In the genomic region with DNA sequence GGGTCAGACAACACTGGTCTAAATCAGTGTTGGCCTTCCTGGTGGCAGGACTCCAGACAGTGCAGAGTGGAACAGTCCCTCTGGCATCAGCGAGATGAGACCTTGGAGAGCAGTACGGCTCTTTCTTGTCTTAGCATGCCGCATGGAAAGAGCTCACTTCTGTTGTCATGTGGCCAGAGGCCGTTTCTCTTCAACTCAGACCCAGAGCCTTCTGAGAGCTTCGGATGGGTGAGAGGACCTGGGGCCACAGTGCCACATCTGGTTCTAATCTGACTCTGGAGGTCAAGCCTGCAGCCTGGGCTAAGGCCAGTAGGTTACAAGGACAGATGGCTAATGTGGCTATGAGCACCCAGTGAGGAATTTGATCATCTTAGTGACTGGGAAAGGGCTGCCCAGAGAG, we compare ENCODE assay signal across 25 mouse cellular contexts. TPM values are rescaled to one million over a fixed set of nuclear protein-coding genes. Genes with fewer than 3 reads are reported as not detected.
DNase-seq lines count a peak whose midpoint lies in the region; ATAC-seq lines count a peak whose summit lies in the region.
"Had no signal": no experiment of that assay in that cellular context is flagged by ENCODE, and none has a peak within 500 bp of the region (broad histone marks: within the 10 kb centered on the region; RNA-seq: fewer than 3 reads in every experiment).

No protein-coding gene starts in this region.

- no peaks in the 10 kb centered on the region for H3K27me3 ChIP-seq in midbrain, embryonic 11.5 days (ENCODE audit: control insufficient read depth, insufficient read depth, low read length)
- H3K27me3 ChIP-seq in midbrain, embryonic 13.5 days: no peaks in the 10 kb centered on the region
- H3K27me3 ChIP-seq in heart, embryonic 12.5 days (replicated peaks): no peaks in the 10 kb centered on the region
- H3K27me3 ChIP-seq: CH12.LX; forebrain, embryonic 15.5 days; heart, embryonic 13.5 days; hindbrain, embryonic 15.5 days; kidney, embryonic 15.5 days; limb, embryonic 12.5 days; neural tube, embryonic 12.5 days had no signal

- no peak overlapping the region for H3K27ac ChIP-seq in midbrain, embryonic 11.5 days (ENCODE audit: low read depth, low read length)
- no peak overlapping the region for H3K27ac ChIP-seq in midbrain, embryonic 13.5 days
- no peak overlapping the region for H3K27ac ChIP-seq in heart, embryonic 12.5 days (ENCODE audit: poor library complexity, severe bottlenecking)
- H3K27ac ChIP-seq: forebrain, embryonic 15.5 days; heart, embryonic 13.5 days; hindbrain, embryonic 15.5 days; kidney, embryonic 15.5 days; limb, embryonic 12.5 days; liver, embryonic 12.5 days; neural tube, embryonic 12.5 days had no signal

- H3K4me1 ChIP-seq in midbrain, embryonic 11.5 days (ENCODE audit: control insufficient read depth, insufficient read depth, low read length): no peaks in the 10 kb centered on the region
- H3K4me1 ChIP-seq in midbrain, embryonic 13.5 days (replicated peaks): no peaks in the 10 kb centered on the region
- peaks cover 27% of the 10 kb centered on the region for H3K4me1 ChIP-seq in heart, embryonic 12.5 days (replicated peaks)
- H3K4me1 ChIP-seq: forebrain, embryonic 15.5 days; hindbrain, embryonic 15.5 days; neural tube, embryonic 12.5 days had no signal

- H3K4me3 ChIP-seq in midbrain, embryonic 11.5 days (ENCODE audit: low read depth, low read length): no peak overlapping the region
- H3K4me3 ChIP-seq in midbrain, embryonic 13.5 days (replicated peaks): no peak overlapping the region
- no peak overlapping the region for H3K4me3 ChIP-seq in heart, embryonic 12.5 days
- H3K4me3 ChIP-seq: forebrain, embryonic 15.5 days; heart, embryonic 13.5 days; hindbrain, embryonic 15.5 days; kidney, embryonic 15.5 days; limb, embryonic 12.5 days; liver, embryonic 12.5 days; neural tube, embryonic 12.5 days had no signal

- no peak overlapping the region for H3K9ac ChIP-seq in midbrain, embryonic 11.5 days (ENCODE audit: low read length)
- H3K9ac ChIP-seq in midbrain, embryonic 13.5 days (replicated peaks): no peak overlapping the region
- H3K9ac ChIP-seq in heart, embryonic 12.5 days: no peak overlapping the region
- H3K9ac ChIP-seq: forebrain, embryonic 15.5 days; heart, embryonic 13.5 days; hindbrain, embryonic 15.5 days; kidney, embryonic 15.5 days; limb, embryonic 12.5 days; liver, embryonic 12.5 days; lung, embryonic 14.5 days; neural tube, embryonic 12.5 days had no signal

- peak; percentile 73 to 90 for DNase-seq in adrenal gland, adult (ENCODE audit: inconsistent age in 2 of 2, low spot score in 1 of 2)
- DNase-seq in adrenal gland, adult 18-20 months (ENCODE audit: low spot score in 2 of 2): no peak
- DNase-seq in midbrain, embryonic 11.5 days (ENCODE audit: low spot score, missing footprints): peak; percentile 75
- DNase-seq in embryo, embryonic 10 days (ENCODE audit: low spot score): peak; percentile 77
- no peak for DNase-seq in yolk sac, embryonic 10.5 days (ENCODE audit: low spot score)
- DNase-seq: cerebellum, adult 9-10 months; heart, adult 11 months; lung, embryonic 14.5 days; right cerebral cortex, postnatal 14 days; spleen, adult 18-20 months; thymus, postnatal 25 days had no signal

- WGBS in midbrain, embryonic 11.5 days: 73% methylated on average over 5 of the region's 5 CpGs
- WGBS in midbrain, embryonic 13.5 days: 88% methylated on average over 5 of the region's 5 CpGs
- 79% methylated on average over 5 of the region's 5 CpGs for WGBS in heart, embryonic 12.5 days

- no peak overlapping the region for H3K4me2 ChIP-seq in midbrain, embryonic 11.5 days
- no peak overlapping the region for H3K4me2 ChIP-seq in midbrain, embryonic 13.5 days (replicated peaks)
- H3K4me2 ChIP-seq in heart, embryonic 12.5 days: no peak overlapping the region
- H3K4me2 ChIP-seq: forebrain, embryonic 15.5 days; heart, embryonic 13.5 days; hindbrain, embryonic 15.5 days; kidney, embryonic 15.5 days; limb, embryonic 12.5 days; liver, embryonic 12.5 days; lung, embryonic 14.5 days; neural tube, embryonic 12.5 days had no signal

- peaks cover 3% of the 10 kb centered on the region for H3K36me3 ChIP-seq in midbrain, embryonic 11.5 days (ENCODE audit: control insufficient read depth, insufficient read depth, low read length)
- peaks cover 71% of the 10 kb centered on the region for H3K36me3 ChIP-seq in midbrain, embryonic 13.5 days
- H3K36me3 ChIP-seq in heart, embryonic 12.5 days: peaks cover 71% of the 10 kb centered on the region

- no peak for ATAC-seq in midbrain, embryonic 11.5 days (ENCODE audit: low FRiP score)
- ATAC-seq in midbrain, embryonic 13.5 days: no peak
- ATAC-seq in heart, embryonic 12.5 days (ENCODE audit: insufficient number of reproducible peaks, low FRiP score): no peak
- no peak for ATAC-seq in monocyte, adult 5-6 weeks (replicated peaks; ENCODE audit: insufficient number of reproducible peaks, low FRiP score, low TSS enrichment, poor library complexity, severe bottlenecking)
- ATAC-seq: forebrain, embryonic 15.5 days; intestine, embryonic 16.5 days; liver, embryonic 12.5 days had no signal

- H3K9me3 ChIP-seq in midbrain, embryonic 11.5 days (ENCODE audit: control insufficient read depth, low read length): no peaks in the 10 kb centered on the region
- H3K9me3 ChIP-seq in midbrain, embryonic 13.5 days: no peaks in the 10 kb centered on the region
- no peaks in the 10 kb centered on the region for H3K9me3 ChIP-seq in heart, embryonic 12.5 days (replicated peaks)
- H3K9me3 ChIP-seq: forebrain, embryonic 15.5 days; heart, embryonic 13.5 days; hindbrain, embryonic 15.5 days; kidney, embryonic 15.5 days; limb, embryonic 12.5 days; liver, embryonic 12.5 days; neural tube, embryonic 12.5 days had no signal

RNA-seq across cellular contexts. Expression of a gene that starts 13.2 kb away (rescaled TPM):
- under 1 TPM; 0.46 to 0.77 TPM for total RNA-seq in adrenal gland, adult 18-20 months (2021)
- 0.14 and 0.18 TPM in 2 replicates for polyA plus RNA-seq in midbrain, embryonic 11.5 days (2014; fragmentation: Nextera tagmentation; extraction: Ambion mirVana)
- 0.41 and 0.94 TPM in 2 replicates for polyA plus RNA-seq in midbrain, embryonic 13.5 days (2015; fragmentation: Nextera tagmentation; extraction: Ambion mirVana)
- polyA plus RNA-seq in heart, embryonic 12.5 days (2016; fragmentation: Nextera tagmentation; extraction: Ambion mirVana): not detected in 2 replicates
- not detected in 3 replicates for total RNA-seq in monocyte, adult 5-6 weeks (2017)
- total RNA-seq: CH12.LX; heart, postnatal 25 days; MEL had no signal
- polyA plus RNA-seq: limb, embryonic 12.5 days; liver, embryonic 12.5 days had no signal

RNA-seq across cellular contexts. Expression of a gene that starts 23.6 kb away (rescaled TPM):
- 10 to 100 TPM; 74.1 to 79.0 TPM for total RNA-seq in adrenal gland, adult 18-20 months (2021)
- polyA plus RNA-seq in midbrain, embryonic 11.5 days (2014; fragmentation: Nextera tagmentation; extraction: Ambion mirVana): 71.6 and 72.3 TPM in 2 replicates
- 65.3 and 72.0 TPM in 2 replicates for polyA plus RNA-seq in midbrain, embryonic 13.5 days (2015; fragmentation: Nextera tagmentation; extraction: Ambion mirVana)
- polyA plus RNA-seq in heart, embryonic 12.5 days (2016; fragmentation: Nextera tagmentation; extraction: Ambion mirVana): 54.3 and 58.3 TPM in 2 replicates
- 9.7 to 15.8 TPM (median 10.2 TPM) in 3 replicates for total RNA-seq in monocyte, adult 5-6 weeks (2017)

RNA-seq across cellular contexts. Expression of a gene that starts 49.0 kb away (rescaled TPM):
- total RNA-seq in adrenal gland, adult 18-20 months (2021): 100 to 1,000 TPM; 133 to 239 TPM
- 5.1 and 6.1 TPM in 2 replicates for polyA plus RNA-seq in midbrain, embryonic 11.5 days (2014; fragmentation: Nextera tagmentation; extraction: Ambion mirVana)
- 2.4 and 2.5 TPM in 2 replicates for polyA plus RNA-seq in midbrain, embryonic 13.5 days (2015; fragmentation: Nextera tagmentation; extraction: Ambion mirVana)
- polyA plus RNA-seq in heart, embryonic 12.5 days (2016; fragmentation: Nextera tagmentation; extraction: Ambion mirVana): 46.6 and 49.8 TPM in 2 replicates
- total RNA-seq in monocyte, adult 5-6 weeks (2017): not detected in 3 replicates
- total RNA-seq: CH12.LX had no signal

Comparison
In these comparisons a context has a peak if more than half of its experiments do, and no peak if none do; other contexts are left out.
1. DNase-seq: peak in adrenal gland, adult (2 of 2), midbrain, embryonic 11.5 days (single experiment) and embryo, embryonic 10 days (single experiment); none in adrenal gland, adult 18-20 months (0 of 2) and yolk sac, embryonic 10.5 days (single experiment).